ENCODE assay signal across 19 mouse cellular contexts in genomic region chr2:168248167-168248855, GRCm38 (mm10). TPM values are rescaled to one million over a fixed set of nuclear protein-coding genes. Genes with fewer than 3 reads are reported as not detected.
DNase-seq lines count a peak whose midpoint lies in the region; ATAC-seq and TF ChIP-seq lines count a peak whose summit lies in the region.
"Had no signal": no experiment of that assay in that cellular context is flagged by ENCODE, and none has a peak within 500 bp of the region (broad histone marks: within the 10 kb centered on the region; RNA-seq: fewer than 3 reads in every experiment).

No protein-coding gene starts in this region.

- no peak overlapping the region for H3K4me3 ChIP-seq in forebrain, embryonic 13.5 days
- no peak overlapping the region for H3K4me3 ChIP-seq in forebrain, embryonic 11.5 days (ENCODE audit: low read depth, low read length)
- H3K4me3 ChIP-seq in forebrain, embryonic 14.5 days (ENCODE audit: low read depth, low read length), result no peak overlapping the region
- H3K4me3 ChIP-seq in hindbrain, postnatal 0 days (ENCODE audit: low read length), result no peak overlapping the region
- H3K4me3 ChIP-seq: embryonic facial prominence, embryonic 15.5 days; heart, embryonic 15.5 days; limb, embryonic 13.5 days; liver, embryonic 12.5 days; midbrain, embryonic 12.5 days had no signal

- H3K4me1 ChIP-seq in forebrain, embryonic 13.5 days, result peaks cover 14% of the 10 kb centered on the region
- H3K4me1 ChIP-seq in forebrain, embryonic 11.5 days (replicated peaks; ENCODE audit: control insufficient read depth, insufficient read depth, low read length), result no peaks in the 10 kb centered on the region; the same call in 1 of the 2 replicates
- H3K4me1 ChIP-seq in forebrain, embryonic 14.5 days (ENCODE audit: control insufficient read depth, insufficient read depth, low read length), result peaks cover 6% of the 10 kb centered on the region; the same call in 1 of the 2 replicates
- no peaks in the 10 kb centered on the region for H3K4me1 ChIP-seq in hindbrain, postnatal 0 days (ENCODE audit: insufficient read depth, low read length)
- H3K4me1 ChIP-seq: embryonic facial prominence, embryonic 15.5 days; heart, embryonic 15.5 days; liver, embryonic 12.5 days; midbrain, embryonic 12.5 days had no signal

- no peaks in the 10 kb centered on the region for H3K9me3 ChIP-seq in forebrain, embryonic 13.5 days (replicated peaks)
- H3K9me3 ChIP-seq in forebrain, embryonic 11.5 days (ENCODE audit: control insufficient read depth, low read length), result no peaks in the 10 kb centered on the region
- no peaks in the 10 kb centered on the region for H3K9me3 ChIP-seq in forebrain, embryonic 14.5 days (replicated peaks; ENCODE audit: control insufficient read depth, low read length)
- no peaks in the 10 kb centered on the region for H3K9me3 ChIP-seq in hindbrain, postnatal 0 days (ENCODE audit: low read length)
- H3K9me3 ChIP-seq: embryonic facial prominence, embryonic 15.5 days; heart, embryonic 15.5 days; limb, embryonic 13.5 days; liver, embryonic 12.5 days; midbrain, embryonic 12.5 days had no signal

- WGBS in forebrain, embryonic 13.5 days, result 57% methylated on average over 8 of the region's 8 CpGs
- WGBS in forebrain, embryonic 11.5 days, result 76% methylated on average over 8 of the region's 8 CpGs
- 49% methylated on average over 8 of the region's 8 CpGs for WGBS in forebrain, embryonic 14.5 days
- WGBS in hindbrain, postnatal 0 days, result 44% methylated on average over 8 of the region's 8 CpGs

- intact Hi-C loops in left cerebral cortex, postnatal 4 days (cut with DNase I), result no loop called here

- DNase-seq in forebrain, embryonic 11.5 days (ENCODE audit: low spot score), result no peak
- DNase-seq in left cerebral cortex, postnatal 4 days, result peak; percentile 84
- no peak for DNase-seq in left cerebral cortex, adult 11 months (ENCODE audit: low spot score)
- DNase-seq in forebrain, embryonic 14.5 days (ENCODE audit: low spot score), result peak; percentile 90
- peak; percentile 79 for DNase-seq in hindbrain, postnatal 0 days (ENCODE audit: low spot score)
- DNase-seq: adrenal gland, postnatal 36 days; cerebellum, adult 11-12 months; heart, postnatal 36 days; kidney, adult 2 months; layer of hippocampus, postnatal 36 days; lung, adult 18-20 months had no signal

- no peak overlapping the region for H3K4me2 ChIP-seq in forebrain, embryonic 13.5 days
- H3K4me2 ChIP-seq in forebrain, embryonic 11.5 days (ENCODE audit: low read depth, low read length, severe bottlenecking), result no peak overlapping the region
- H3K4me2 ChIP-seq in forebrain, embryonic 14.5 days (ENCODE audit: low read length), result no peak overlapping the region
- H3K4me2 ChIP-seq in hindbrain, postnatal 0 days (ENCODE audit: low read depth, low read length), result no peak overlapping the region
- H3K4me2 ChIP-seq: embryonic facial prominence, embryonic 15.5 days; heart, embryonic 15.5 days; limb, embryonic 13.5 days; liver, embryonic 12.5 days; midbrain, embryonic 12.5 days had no signal

- no peaks in the 10 kb centered on the region for H3K36me3 ChIP-seq in forebrain, embryonic 13.5 days (ENCODE audit: poor library complexity, severe bottlenecking)
- no peaks in the 10 kb centered on the region for H3K36me3 ChIP-seq in forebrain, embryonic 11.5 days (ENCODE audit: control insufficient read depth, insufficient read depth, low read length)
- no peaks in the 10 kb centered on the region for H3K36me3 ChIP-seq in forebrain, embryonic 14.5 days (ENCODE audit: control insufficient read depth, insufficient read depth, low read length)
- H3K36me3 ChIP-seq in hindbrain, postnatal 0 days (ENCODE audit: insufficient read depth, low read length), result no peaks in the 10 kb centered on the region
- H3K36me3 ChIP-seq: embryonic facial prominence, embryonic 15.5 days; heart, embryonic 15.5 days; limb, embryonic 13.5 days; liver, embryonic 12.5 days; midbrain, embryonic 12.5 days had no signal

- no peak for TF ChIP-seq CTCF in hindbrain, postnatal 0 days (IDR thresholded peaks at IDR 0.05; ENCODE audit: low read depth)

- ATAC-seq in forebrain, embryonic 13.5 days, result peak; percentile 81
- no peak for ATAC-seq in forebrain, embryonic 11.5 days (replicated peaks; ENCODE audit: low FRiP score)
- peak; percentile 85 for ATAC-seq in forebrain, embryonic 14.5 days
- ATAC-seq in hindbrain, postnatal 0 days, result peak; percentile 83
- no peak for ATAC-seq in frontal cortex, adult (ENCODE audit: low TSS enrichment)
- ATAC-seq: liver, embryonic 12.5 days had no signal

- H3K27ac ChIP-seq in forebrain, embryonic 13.5 days, result peak overlapping the region; percentile 86
- H3K27ac ChIP-seq in forebrain, embryonic 11.5 days (ENCODE audit: low read depth, low read length), result no peak overlapping the region
- peak overlapping the region; percentile 91 for H3K27ac ChIP-seq in forebrain, embryonic 14.5 days (ENCODE audit: low read depth, low read length)
- peak overlapping the region; percentile 17; the same call in 1 of the 2 replicates for H3K27ac ChIP-seq in hindbrain, postnatal 0 days
- H3K27ac ChIP-seq: embryonic facial prominence, embryonic 15.5 days; heart, embryonic 15.5 days; limb, embryonic 13.5 days; liver, embryonic 12.5 days; midbrain, embryonic 12.5 days had no signal

- no peaks in the 10 kb centered on the region for H3K27me3 ChIP-seq in forebrain, embryonic 13.5 days
- H3K27me3 ChIP-seq in forebrain, embryonic 11.5 days (ENCODE audit: control insufficient read depth, insufficient read depth, low read length), result no peaks in the 10 kb centered on the region
- H3K27me3 ChIP-seq in forebrain, embryonic 14.5 days (replicated peaks; ENCODE audit: control insufficient read depth, insufficient read depth, low read length), result no peaks in the 10 kb centered on the region
- no peaks in the 10 kb centered on the region for H3K27me3 ChIP-seq in hindbrain, postnatal 0 days (ENCODE audit: insufficient read depth, low read length)
- H3K27me3 ChIP-seq: embryonic facial prominence, embryonic 15.5 days; limb, embryonic 13.5 days had no signal

- H3K9ac ChIP-seq in forebrain, embryonic 13.5 days, result no peak overlapping the region
- no peak overlapping the region for H3K9ac ChIP-seq in forebrain, embryonic 11.5 days (ENCODE audit: low read length)
- no peak overlapping the region for H3K9ac ChIP-seq in forebrain, embryonic 14.5 days (ENCODE audit: low read length)
- H3K9ac ChIP-seq in hindbrain, postnatal 0 days (replicated peaks; ENCODE audit: low read length), result no peak overlapping the region
- H3K9ac ChIP-seq: embryonic facial prominence, embryonic 15.5 days; heart, embryonic 15.5 days; limb, embryonic 13.5 days; liver, embryonic 12.5 days; midbrain, embryonic 12.5 days had no signal

RNA-seq across cellular contexts. Expression of gene Mocs3, which starts 17.9 kb away (rescaled TPM):
- polyA plus RNA-seq in forebrain, embryonic 13.5 days (2015; fragmentation: Nextera tagmentation; extraction: Ambion mirVana), result 5.8 and 7.0 TPM in 2 replicates
- 8.5 and 9.1 TPM in 2 replicates for polyA plus RNA-seq in forebrain, embryonic 11.5 days (2014; fragmentation: Nextera tagmentation; extraction: Ambion mirVana)
- total RNA-seq in left cerebral cortex, postnatal 4 days (2021), result 10 to 100 TPM; 15.5 to 17.7 TPM
- polyA plus RNA-seq in forebrain, embryonic 14.5 days (2014; fragmentation: Nextera tagmentation; extraction: Ambion mirVana), result 9.1 and 9.7 TPM in 2 replicates
- 24.9 and 27.0 TPM in 2 replicates for total RNA-seq in hindbrain, postnatal 0 days (2014; rRNA removed)
- polyA plus RNA-seq in hindbrain, postnatal 0 days (2015; fragmentation: Nextera tagmentation; extraction: Ambion mirVana), result 7.8 and 8.2 TPM in 2 replicates

RNA-seq across cellular contexts. Expression of gene Dpm1, which starts 17.9 kb away (rescaled TPM):
- polyA plus RNA-seq in forebrain, embryonic 13.5 days (2015; fragmentation: Nextera tagmentation; extraction: Ambion mirVana), result 66.4 and 77.3 TPM in 2 replicates
- 58.6 and 65.3 TPM in 2 replicates for polyA plus RNA-seq in forebrain, embryonic 11.5 days (2014; fragmentation: Nextera tagmentation; extraction: Ambion mirVana)
- 10 to 100 TPM; 29.7 to 41.5 TPM for total RNA-seq in left cerebral cortex, postnatal 4 days (2021)
- polyA plus RNA-seq in forebrain, embryonic 14.5 days (2014; fragmentation: Nextera tagmentation; extraction: Ambion mirVana), result 51.1 and 71.7 TPM in 2 replicates
- total RNA-seq in hindbrain, postnatal 0 days (2014; rRNA removed), result 82.9 and 200 TPM in 2 replicates
- polyA plus RNA-seq in hindbrain, postnatal 0 days (2015; fragmentation: Nextera tagmentation; extraction: Ambion mirVana), result 99.2 and 104 TPM in 2 replicates

RNA-seq across cellular contexts. Expression of gene Gm20716, which starts 18.1 kb away (rescaled TPM):
- 26.9 and 32.7 TPM in 2 replicates for polyA plus RNA-seq in forebrain, embryonic 13.5 days (2015; fragmentation: Nextera tagmentation; extraction: Ambion mirVana)
- polyA plus RNA-seq in forebrain, embryonic 11.5 days (2014; fragmentation: Nextera tagmentation; extraction: Ambion mirVana), result 25.6 and 30.3 TPM in 2 replicates
- 10 to 100 TPM; 28.5 to 33.7 TPM for total RNA-seq in left cerebral cortex, postnatal 4 days (2021)
- 26.3 and 26.7 TPM in 2 replicates for polyA plus RNA-seq in forebrain, embryonic 14.5 days (2014; fragmentation: Nextera tagmentation; extraction: Ambion mirVana)
- 11.7 and 15.7 TPM in 2 replicates for total RNA-seq in hindbrain, postnatal 0 days (2014; rRNA removed)
- polyA plus RNA-seq in hindbrain, postnatal 0 days (2015; fragmentation: Nextera tagmentation; extraction: Ambion mirVana), result 14.3 and 14.4 TPM in 2 replicates

RNA-seq across cellular contexts. Expression of gene Kcng1, which starts 33.2 kb away (rescaled TPM):
- 9.0 and 12.1 TPM in 2 replicates for polyA plus RNA-seq in forebrain, embryonic 13.5 days (2015; fragmentation: Nextera tagmentation; extraction: Ambion mirVana)
- polyA plus RNA-seq in forebrain, embryonic 11.5 days (2014; fragmentation: Nextera tagmentation; extraction: Ambion mirVana), result 1.5 and 2.2 TPM in 2 replicates
- total RNA-seq in left cerebral cortex, postnatal 4 days (2021), result 10 to 100 TPM; 34.4 to 34.5 TPM
- polyA plus RNA-seq in forebrain, embryonic 14.5 days (2014; fragmentation: Nextera tagmentation; extraction: Ambion mirVana), result 8.0 and 9.7 TPM in 2 replicates
- total RNA-seq in hindbrain, postnatal 0 days (2014; rRNA removed), result 0.32 and 0.89 TPM in 2 replicates
- 1.1 TPM in 2 replicates for polyA plus RNA-seq in hindbrain, postnatal 0 days (2015; fragmentation: Nextera tagmentation; extraction: Ambion mirVana)
- total RNA-seq: adrenal gland, postnatal 36 days; heart, adult 8-10 months had no signal

RNA-seq across cellular contexts. Expression of gene Adnp, which starts 41.4 kb away (rescaled TPM):
- 2.5 and 4.0 TPM in 2 replicates for polyA plus RNA-seq in forebrain, embryonic 13.5 days (2015; fragmentation: Nextera tagmentation; extraction: Ambion mirVana)
- 18.7 and 19.7 TPM in 2 replicates for polyA plus RNA-seq in forebrain, embryonic 11.5 days (2014; fragmentation: Nextera tagmentation; extraction: Ambion mirVana)
- 100 to 1,000 TPM; 146 to 147 TPM for total RNA-seq in left cerebral cortex, postnatal 4 days (2021)
- polyA plus RNA-seq in forebrain, embryonic 14.5 days (2014; fragmentation: Nextera tagmentation; extraction: Ambion mirVana), result 1.6 and 2.0 TPM in 2 replicates
- 37.5 and 47.1 TPM in 2 replicates for total RNA-seq in hindbrain, postnatal 0 days (2014; rRNA removed)
- 11.1 and 14.1 TPM in 2 replicates for polyA plus RNA-seq in hindbrain, postnatal 0 days (2015; fragmentation: Nextera tagmentation; extraction: Ambion mirVana)

Comparison
In these comparisons a context has a peak if more than half of its experiments do, and no peak if none do; other contexts are left out.
1. ATAC-seq: peak in forebrain, embryonic 13.5 days (single experiment), forebrain, embryonic 14.5 days (single experiment) and hindbrain, postnatal 0 days (single experiment); none in forebrain, embryonic 11.5 days (single experiment) and frontal cortex, adult (single experiment).
2. DNase-seq: peak in left cerebral cortex, postnatal 4 days (single experiment), forebrain, embryonic 14.5 days (single experiment) and hindbrain, postnatal 0 days (single experiment); none in forebrain, embryonic 11.5 days (single experiment) and left cerebral cortex, adult 11 months (single experiment).